Mouse (Mus musculus) MEL (cell line): ENCODE measurements around the gene Sel1l. TPM values are rescaled to one million over a fixed set of nuclear protein-coding genes. Genes with fewer than 3 reads are reported as not detected.

Source experiments
- DNase-seq: peaks from one replicate; pipeline ENCODE4 v3.0.0; 2011; ENCODE audit warnings: low read depth, low spot score
- H3K27ac ChIP-seq: 2 replicates; pipeline ENCODE4 v1.5.1; 2012; ENCODE audit warnings: low read depth, mild to moderate bottlenecking, control low read depth, low read length, moderate library complexity; ENCODE audit not compliant: control insufficient read depth
- H3K27me3 ChIP-seq, 2 experiments: fragments of 150-350 bp in 1 of 2; sonication (generic) in 1 of 2; 2 replicates each; pipeline ENCODE4 v1.6.1; 2012; ENCODE audit warnings: low read length in 2 of 2, mild to moderate bottlenecking in 2 of 2, improper control_type of control experiment in 1 of 2, moderate library complexity in 1 of 2; ENCODE audit not compliant: insufficient read depth in 2 of 2, control insufficient read depth in 1 of 2
- H3K36me3 ChIP-seq, 2 experiments: 2 replicates each; pipeline ENCODE4 v1.6.1; 2012 to 2014; ENCODE audit warnings: low read length in 2 of 2, improper control_type of control experiment in 1 of 2, inconsistent platforms in 1 of 2, mild to moderate bottlenecking in 1 of 2; ENCODE audit not compliant: insufficient read depth in 2 of 2, control insufficient read depth in 1 of 2
- H3K4me1 ChIP-seq, 2 experiments: fragments of 150-350 bp in 1 of 2; sonication (generic) in 1 of 2; 2 replicates each; pipeline ENCODE4 v1.6.1; 2012; ENCODE audit warnings: low read length in 2 of 2, improper control_type of control experiment in 1 of 2, mild to moderate bottlenecking in 1 of 2; ENCODE audit not compliant: insufficient read depth in 2 of 2, control insufficient read depth in 1 of 2
- H3K4me3 ChIP-seq, 2 experiments: fragments of 150-350 bp in 1 of 2; sonication (generic) in 1 of 2; 2 replicates each; pipeline ENCODE4 v1.5.1; 2012; ENCODE audit warnings: low read depth in 2 of 2, low read length in 2 of 2, mild to moderate bottlenecking in 2 of 2, moderate library complexity in 2 of 2, control low read depth in 1 of 2, improper control_type of control experiment in 1 of 2; ENCODE audit not compliant: control insufficient read depth in 1 of 2, insufficient read depth in 1 of 2
- H3K79me2 ChIP-seq: 2 replicates; pipeline ENCODE4 v1.6.1; 2012; ENCODE audit warnings: mild to moderate bottlenecking, low read length, moderate library complexity; ENCODE audit not compliant: control insufficient read depth, poor library complexity, insufficient read depth
- H3K9ac ChIP-seq: 2 replicates; pipeline ENCODE4 v1.6.1; 2012; ENCODE audit warnings: low read depth, mild to moderate bottlenecking, control low read depth, low read length, moderate library complexity; ENCODE audit not compliant: control insufficient read depth, poor library complexity, severe bottlenecking
- H3K9me3 ChIP-seq: fragments of 150-350 bp; sonication (generic); replicated peaks from 2 replicates; pipeline ENCODE4 v1.6.1; 2012; ENCODE audit warnings: mild to moderate bottlenecking, low read length, improper control_type of control experiment, moderate library complexity; ENCODE audit not compliant: insufficient read depth
- CHD1 ChIP-seq: IDR thresholded peaks from 2 replicates; pipeline ENCODE4 v1.6.1; 2012; ENCODE audit warnings: low read depth, mild to moderate bottlenecking, inconsistent platforms, low read length, improper control_type of control experiment
- CHD2 ChIP-seq: IDR thresholded peaks from 2 replicates; pipeline ENCODE4 v1.6.1; 2011; ENCODE audit warnings: low read length, improper control_type of control experiment
- CTCF ChIP-seq, 3 experiments: IDR thresholded peaks in 2 of 3; conservative IDR thresholded peaks in 1 of 3; 2 replicates each; pipeline ENCODE4 v1.5.1; 2011 to 2012; ENCODE audit warnings: low read length in 3 of 3, low read depth in 2 of 3, mild to moderate bottlenecking in 2 of 3, improper control_type of control experiment in 1 of 3, inconsistent platforms in 1 of 3, mixed read lengths in 1 of 3, moderate library complexity in 1 of 3; ENCODE audit not compliant: control insufficient read depth in 1 of 3, insufficient read depth in 1 of 3, poor library complexity in 1 of 3, severe bottlenecking in 1 of 3
- ELF1 ChIP-seq: IDR thresholded peaks from 2 replicates; pipeline ENCODE4 v1.6.1; 2014; ENCODE audit warnings: low read depth, mild to moderate bottlenecking, inconsistent platforms, low read length, improper control_type of control experiment, moderate library complexity
- ETS1 ChIP-seq: IDR thresholded peaks from 2 replicates; pipeline ENCODE4 v1.6.1; 2012; ENCODE audit warnings: low read depth, mild to moderate bottlenecking, inconsistent platforms, low read length, improper control_type of control experiment, moderate library complexity
- GABPA ChIP-seq: IDR thresholded peaks from 2 replicates; pipeline ENCODE4 v1.6.1; 2012; ENCODE audit warnings: low read depth, mild to moderate bottlenecking, inconsistent platforms, low read length, improper control_type of control experiment, moderate library complexity
- GATA1 ChIP-seq: IDR thresholded peaks from 2 replicates; pipeline ENCODE4 v1.6.1; 2011; ENCODE audit warnings: low read depth, low read length, improper control_type of control experiment
- JUND ChIP-seq: IDR thresholded peaks from 2 replicates; pipeline ENCODE4 v1.6.1; 2011; ENCODE audit warnings: low read depth, mild to moderate bottlenecking, improper control_type of control experiment, low read length
- KAT2A ChIP-seq: conservative IDR thresholded peaks from 2 replicates; pipeline ENCODE4 v1.6.1; 2012; ENCODE audit warnings: low read depth, low read length, improper control_type of control experiment, inconsistent platforms
- MYC ChIP-seq: IDR thresholded peaks from 2 replicates; pipeline ENCODE4 v1.6.1; 2011; ENCODE audit warnings: low read depth, mild to moderate bottlenecking, low read length, improper control_type of control experiment, moderate library complexity
- NELFE ChIP-seq: IDR thresholded peaks from 2 replicates; pipeline ENCODE4 v1.6.1; 2011; ENCODE audit warnings: low read depth, low read length, improper control_type of control experiment
- POLR2AphosphoS5 ChIP-seq: IDR thresholded peaks from 2 replicates; pipeline ENCODE4 v1.6.1; 2012; ENCODE audit warnings: low read depth, borderline replicate concordance, mild to moderate bottlenecking, inconsistent platforms, low read length, moderate library complexity, mixed read lengths
- RAD21 ChIP-seq: IDR thresholded peaks from 2 replicates; pipeline ENCODE4 v1.6.1; 2011; ENCODE audit warnings: mild to moderate bottlenecking, low read depth, low read length, improper control_type of control experiment
- RCOR1 ChIP-seq: IDR thresholded peaks from 2 replicates; pipeline ENCODE4 v1.6.1; 2012; ENCODE audit warnings: low read depth, mild to moderate bottlenecking, inconsistent platforms, low read length, improper control_type of control experiment
- SIN3A ChIP-seq: IDR thresholded peaks from 2 replicates; pipeline ENCODE4 v1.6.1; 2012; ENCODE audit warnings: low read length, improper control_type of control experiment, inconsistent platforms
- SMC3 ChIP-seq: IDR thresholded peaks from 2 replicates; pipeline ENCODE4 v1.6.1; 2011; ENCODE audit warnings: low read depth, low read length, improper control_type of control experiment
- TAL1 ChIP-seq: IDR thresholded peaks from 2 replicates; pipeline ENCODE4 v1.6.1; 2012; ENCODE audit warnings: mild to moderate bottlenecking, inconsistent platforms, low read length, moderate library complexity, mixed read lengths
- TBP ChIP-seq: IDR thresholded peaks from 2 replicates; pipeline ENCODE4 v1.8.0; 2011; ENCODE audit warnings: low read depth, low read length, improper control_type of control experiment
- TCF12 ChIP-seq: IDR thresholded peaks from 2 replicates; pipeline ENCODE4 v1.6.1; 2014; ENCODE audit warnings: low read depth, mild to moderate bottlenecking, inconsistent platforms, low read length, improper control_type of control experiment, moderate library complexity
- UBTF ChIP-seq: IDR thresholded peaks from 2 replicates; pipeline ENCODE4 v1.6.1; 2012; ENCODE audit warnings: low read depth, mild to moderate bottlenecking, inconsistent platforms, low read length, improper control_type of control experiment, moderate library complexity, borderline replicate concordance; ENCODE audit not compliant: insufficient read depth
- USF1 ChIP-seq: IDR thresholded peaks from 2 replicates; pipeline ENCODE4 v1.6.1; 2014; ENCODE audit warnings: low read depth, mild to moderate bottlenecking, inconsistent platforms, low read length, improper control_type of control experiment, moderate library complexity
- ZC3H11A ChIP-seq: IDR thresholded peaks from 2 replicates; pipeline ENCODE4 v1.6.1; 2012; ENCODE audit warnings: low read depth, mild to moderate bottlenecking, inconsistent platforms, low read length, improper control_type of control experiment
- ZKSCAN1 ChIP-seq: IDR thresholded peaks from 2 replicates; pipeline ENCODE4 v1.6.1; 2012; ENCODE audit warnings: low read depth, mild to moderate bottlenecking, inconsistent platforms, low read length, improper control_type of control experiment, moderate library complexity
- ZMIZ1 ChIP-seq: IDR thresholded peaks from 2 replicates; pipeline ENCODE4 v1.6.1; 2012; ENCODE audit warnings: low read depth, mild to moderate bottlenecking, inconsistent platforms, low read length, improper control_type of control experiment, moderate library complexity
- ZNF384 ChIP-seq: IDR thresholded peaks from 2 replicates; pipeline ENCODE4 v1.6.1; 2012; ENCODE audit warnings: low read depth, mild to moderate bottlenecking, inconsistent platforms, low read length, improper control_type of control experiment
- polyA plus RNA-seq, 2 experiments: library from polyadenylated mRNA; stranded (reverse) in 1 of 2; unstranded in 1 of 2; fragments of >175 nt in 1 of 2; fragments of >200 nt in 1 of 2; gene quantifications; 2 replicates each; pipeline versions ENCODE4 v1.2.1 to v1.2.4; 2012; ENCODE audit warnings: low replicate concordance in 2 of 2, low read depth in 1 of 2; ENCODE audit not compliant: insufficient read length in 2 of 2, insufficient read depth in 1 of 2, missing spikeins in 1 of 2
- total RNA-seq: library from RNA; depleted of rRNA; stranded (reverse); fragments of 300-350 nt; gene quantifications from 2 replicates; pipeline ENCODE4 v1.2.3, GENCODE M21; 2012

Sel1l gene
- total and polyA plus RNA-seq, 3 experiments = 32.0 to 299 (median 35.6) TPM

- no peak overlapping the region for H3K27ac ChIP-seq
- H3K36me3 ChIP-seq = peaks cover 0 to 12% of the 10 kb centered on the region in 2 experiments; a peak in 3 of 4 replicates
- H3K4me3 ChIP-seq = no peak overlapping the region
- no peaks in the 10 kb centered on the region for H3K79me2 ChIP-seq
- no peaks in the 10 kb centered on the region for H3K27me3 ChIP-seq
- peaks cover 5 to 19% of the 10 kb centered on the region in 2 experiments; a peak in 3 of 4 replicates for H3K4me1 ChIP-seq
- H3K9me3 ChIP-seq = no peaks in the 10 kb centered on the region
- no peak for DNase-seq
- TF ChIP-seq ZNF384 (no peak), ZMIZ1 (no peak), MYC (no peak), SIN3A (no peak), UBTF (no peak), JUND (no peak), NELFE (no peak), CTCF (IDR thresholded peaks at IDR 0.05 in 2 of 3, conservative IDR thresholded peaks at IDR 0.05 in 1 of 3; ENCODE audit: control insufficient read depth in 1 of 3, insufficient read depth in 1 of 3, low read depth in 2 of 3, low read length in 3 of 3, poor library complexity in 1 of 3, severe bottlenecking in 1 of 3) (no peak), SMC3 (no peak), RCOR1 (no peak), ELF1 (no peak), CHD1 (no peak), ETS1 (no peak), POLR2AphosphoS5 (no peak), TCF12 (no peak), ZKSCAN1 (no peak)
- no peak overlapping the region for H3K9ac ChIP-seq
Measured at GRCm38 (mm10) chr12:91803207-91803932, 45.6 kb downstream of the Sel1l start.

- H3K4me3 ChIP-seq = no peak overlapping the region
Measured at GRCm38 (mm10) chr12:91802586-91803206, 46.3 kb downstream of the Sel1l start.

More at GRCm38 (mm10) chr12:91802586-91803206, 46.3 kb downstream of the Sel1l start:
- Histone ChIP-seq H3K9me3 (no peaks in the 10 kb centered on the region), H3K9ac (no peak overlapping the region), H3K27me3 (no peaks in the 10 kb centered on the region), H3K36me3 (peaks cover 0 to 12% of the 10 kb centered on the region in 2 experiments; a peak in 3 of 4 replicates)
- TF ChIP-seq CHD2 (no peak), KAT2A (no peak), TAL1 (no peak), RAD21 (no peak), TBP (no peak), TCF12 (no peak), ZC3H11A (no peak), SMC3 (no peak), SIN3A (no peak), USF1 (no peak), GABPA (no peak), GATA1 (no peak), NELFE (no peak), POLR2AphosphoS5 (no peak)
- TF ChIP-seq, all 39 proteins: peak for 0
- DNase-seq = no peak
- H3K27ac ChIP-seq = no peak overlapping the region
- H3K4me1 ChIP-seq = peaks cover 5 to 19% of the 10 kb centered on the region in 2 experiments; a peak in 3 of 4 replicates
- H3K79me2 ChIP-seq = no peaks in the 10 kb centered on the region
